In the genomic region with DNA sequence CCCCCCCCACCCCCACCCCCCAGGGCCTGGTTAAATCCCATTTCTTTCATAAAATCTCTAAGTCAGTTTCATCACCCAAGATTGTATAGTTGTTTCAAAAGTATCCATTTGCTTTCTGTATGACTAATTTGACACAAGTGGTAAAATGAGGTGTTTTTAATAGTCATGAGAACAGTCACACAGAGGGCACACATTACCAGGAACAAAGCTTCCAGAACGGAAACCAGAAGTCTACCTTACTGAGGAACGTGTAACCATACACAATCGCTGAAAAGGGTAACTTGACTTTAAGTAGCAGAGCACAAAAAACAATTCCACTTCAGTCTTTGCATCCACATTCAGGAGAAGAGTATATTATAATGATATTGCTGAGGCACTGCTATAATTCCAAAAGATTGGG, we compare ENCODE assay signal across 26 mouse cellular contexts.
"Had no signal": no experiment of that assay in that cellular context is flagged by ENCODE, and none has a peak within 500 bp of the region (broad histone marks: within the 10 kb centered on the region; RNA-seq: fewer than 3 reads in every experiment).

No protein-coding gene starts in this region.

- H3K4me3 ChIP-seq: heart, adult 2 months; heart, embryonic 13.5 days; heart, embryonic 15.5 days; hindbrain, embryonic 13.5 days; hindbrain, embryonic 15.5 days; kidney, embryonic 15.5 days; limb, embryonic 13.5 days; limb, embryonic 15.5 days; liver, embryonic 12.5 days had no signal

- H3K36me3 ChIP-seq: heart, embryonic 13.5 days; heart, embryonic 15.5 days; hindbrain, embryonic 13.5 days; hindbrain, embryonic 15.5 days; kidney, embryonic 15.5 days; limb, embryonic 13.5 days; limb, embryonic 15.5 days; liver, embryonic 12.5 days had no signal

- H3K9ac ChIP-seq: heart, embryonic 13.5 days; heart, embryonic 15.5 days; hindbrain, embryonic 13.5 days; hindbrain, embryonic 15.5 days; kidney, embryonic 15.5 days; limb, embryonic 13.5 days; limb, embryonic 15.5 days; liver, embryonic 12.5 days; liver, embryonic 14.5 days had no signal

- H3K9me3 ChIP-seq: heart, embryonic 13.5 days; heart, embryonic 15.5 days; hindbrain, embryonic 13.5 days; hindbrain, embryonic 15.5 days; kidney, embryonic 15.5 days; limb, embryonic 13.5 days; limb, embryonic 15.5 days; liver, embryonic 12.5 days had no signal

- H3K4me2 ChIP-seq: heart, embryonic 11.5 days; heart, embryonic 13.5 days; heart, embryonic 15.5 days; hindbrain, embryonic 13.5 days; hindbrain, embryonic 15.5 days; kidney, embryonic 15.5 days; limb, embryonic 13.5 days; limb, embryonic 15.5 days; liver, embryonic 12.5 days had no signal

- H3K4me1 ChIP-seq: limb, embryonic 13.5 days; limb, embryonic 15.5 days; liver, embryonic 12.5 days had no signal

- DNase-seq: gastrocnemius, postnatal 14 days; gastrocnemius, postnatal 36 days; heart, adult 11 months; heart, adult 2 months; heart, postnatal 14 days; heart, postnatal 36 days; kidney, adult 2 months; kidney, adult 9 months; kidney, postnatal 14 days; kidney, postnatal 36 days; layer of hippocampus, adult 9-11 months; layer of hippocampus, postnatal 36 days; left cerebral cortex, postnatal 4 days had no signal

- H3K27ac ChIP-seq: heart, adult 2 months; heart, embryonic 13.5 days; heart, embryonic 15.5 days; hindbrain, embryonic 13.5 days; hindbrain, embryonic 15.5 days; hindbrain, postnatal 0 days; kidney, embryonic 15.5 days; kidney, postnatal 0 days; limb, embryonic 13.5 days; limb, embryonic 15.5 days; liver, embryonic 12.5 days; liver, embryonic 14.5 days had no signal

- ATAC-seq: hindbrain, postnatal 0 days; intestine, embryonic 16.5 days; liver, embryonic 12.5 days had no signal

- H3K27me3 ChIP-seq: heart, embryonic 13.5 days; heart, embryonic 15.5 days; hindbrain, embryonic 15.5 days; kidney, embryonic 15.5 days; limb, embryonic 13.5 days; limb, embryonic 15.5 days; liver, embryonic 12.5 days had no signal
